Mouse (Mus musculus) heart, embryonic 13.5 days (tissue): ENCODE data around the gene Lhfp. TPM values are rescaled to one million over a fixed set of nuclear protein-coding genes. Genes with fewer than 3 reads are reported as not detected.
A peak's percentile ranks its signal among the peaks of the same experiment; 100 is the strongest.
"Not testable (repeated sequence)": the region's sequence is repeated elsewhere in the genome, so short reads cannot be mapped to it uniquely, and the experiment has no call there.

ENCODE experiments used
- ATAC-seq: fragments of 200-750 bp; cut with Nextera tagmentation; 2 replicates; pipeline ENCODE4 v1.8.0; 2017; ENCODE audit warnings: moderate TSS enrichment; ENCODE audit not compliant: insufficient number of reproducible peaks, low FRiP score, low TSS enrichment; ENCODE audit errors: extremely low read depth
- H3K27ac ChIP-seq: fragments of 300-500 bp; sonication (generic); replicated peaks from 2 replicates; pipeline ENCODE4 v1.5.1; 2015; ENCODE audit warnings: moderate library complexity, mild to moderate bottlenecking, inconsistent platforms
- H3K27me3 ChIP-seq: fragments of 300-500 bp; sonication (generic); replicated peaks from 2 replicates; pipeline ENCODE4 v1.6.1; 2015; ENCODE audit warnings: mild to moderate bottlenecking, inconsistent platforms
- H3K36me3 ChIP-seq: fragments of 300-500 bp; sonication (generic); 2 replicates; pipeline ENCODE4 v1.6.1; 2015; ENCODE audit warnings: mild to moderate bottlenecking, inconsistent platforms
- H3K4me1 ChIP-seq: fragments of 300-500 bp; sonication (generic); 2 replicates; pipeline ENCODE4 v1.6.1; 2015; ENCODE audit warnings: inconsistent platforms
- H3K4me2 ChIP-seq: fragments of 300-500 bp; sonication (generic); 2 replicates; pipeline ENCODE4 v1.6.1; 2015; ENCODE audit warnings: inconsistent platforms, mild to moderate bottlenecking, moderate library complexity
- H3K4me3 ChIP-seq: fragments of 300-500 bp; sonication (generic); 2 replicates; pipeline ENCODE4 v1.5.1; 2015; ENCODE audit warnings: moderate library complexity, mild to moderate bottlenecking, inconsistent platforms
- H3K9ac ChIP-seq: fragments of 300-500 bp; sonication (generic); 2 replicates; pipeline ENCODE4 v1.6.1; 2015; ENCODE audit warnings: inconsistent platforms, mild to moderate bottlenecking, moderate library complexity
- H3K9me3 ChIP-seq: fragments of 300-500 bp; sonication (generic); 2 replicates; pipeline ENCODE4 v1.6.1; 2016; ENCODE audit warnings: inconsistent platforms
- WGBS: fragments of 180-500 bp; shearing (Covaris S2); methylation state at CpG from one replicate; pipeline ENCODE4 v1.1.7; 2015; ENCODE audit warnings: mixed read lengths; 5-methylcytosine and 5-hydroxymethylcytosine counted together
- polyA plus RNA-seq: library from polyadenylated mRNA; unstranded; fragments of >200 nt; fragmentation: Nextera tagmentation; extraction: Ambion mirVana; gene quantifications from 2 replicates; pipeline ENCODE4 v1.2.1, GENCODE M21; 2015

Gene Lhfp
- polyA plus RNA-seq, 1 experiment from 2014 or later: 82.7 TPM

DNA sequence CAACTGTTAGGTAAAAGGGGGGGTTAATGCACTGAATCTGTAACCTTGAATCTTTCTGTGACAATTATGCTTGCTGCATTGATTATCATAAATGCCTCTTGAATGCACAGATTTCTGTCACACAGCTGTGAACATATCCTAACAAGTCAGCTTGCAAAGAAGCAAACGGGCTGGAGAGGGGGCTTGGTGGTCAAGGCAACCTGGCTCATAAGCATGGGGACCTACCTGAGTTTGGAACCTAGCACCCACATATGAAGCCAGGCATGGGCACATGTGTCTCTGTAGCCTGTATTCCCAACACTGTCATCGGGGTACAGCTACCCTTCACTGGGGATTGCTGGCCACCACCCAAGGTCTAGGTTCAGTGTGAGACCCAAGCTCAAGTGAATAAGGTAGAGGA is 48.6 kb downstream of the Lhfp start:
- H3K9me3 ChIP-seq: no peaks in the 10 kb centered on the region
- no peaks in the 10 kb centered on the region for H3K27me3 ChIP-seq
- H3K36me3 ChIP-seq: peaks cover 12% of the 10 kb centered on the region
- no peak overlapping the region for H3K9ac ChIP-seq
- no peak for ATAC-seq
- no peak overlapping the region for H3K4me3 ChIP-seq
- WGBS: 90% methylated on average over 2 of the region's 2 CpGs
- H3K4me1 ChIP-seq: peaks cover 74% of the 10 kb centered on the region
- no peak overlapping the region for H3K4me2 ChIP-seq
- H3K27ac ChIP-seq: no peak overlapping the region

DNA sequence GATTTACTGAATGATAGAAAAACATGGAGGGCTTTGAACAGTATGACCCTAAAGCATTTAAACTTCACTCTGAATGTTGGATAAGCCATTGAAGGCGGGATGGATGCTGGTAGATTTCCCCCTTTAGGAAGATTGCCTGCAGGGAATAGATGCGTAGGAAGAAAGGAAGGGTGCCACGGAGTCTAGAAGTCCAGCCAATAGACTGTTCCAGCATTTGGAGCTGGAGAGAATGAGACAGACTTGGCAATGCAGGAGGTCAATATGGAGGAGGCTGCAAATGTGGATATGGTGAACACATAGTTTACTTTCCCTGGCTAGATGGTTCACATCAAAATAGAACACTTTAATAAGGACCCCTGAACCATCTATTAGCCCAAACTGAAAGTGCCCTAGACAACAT is 58.9 kb downstream of the Lhfp start:
- Histone ChIP-seq H3K27me3 (no peaks in the 10 kb centered on the region), H3K4me1 (peaks cover 81% of the 10 kb centered on the region), H3K4me2 (no peak overlapping the region), H3K9ac (no peak overlapping the region), H3K9me3 (no peaks in the 10 kb centered on the region), H3K36me3 (peaks cover under 1% of the 10 kb centered on the region; the same call in 1 of the 2 replicates), H3K27ac (no peak overlapping the region), H3K4me3 (no peak overlapping the region)
- no peak for ATAC-seq
- WGBS: 83% methylated on average over 3 of the region's 3 CpGs

GRCm38 (mm10) chr3:53100803-53101202 is 59.5 kb downstream of the Lhfp start:
- no peaks in the 10 kb centered on the region for H3K36me3 ChIP-seq
- no peak overlapping the region for H3K4me2 ChIP-seq
- H3K4me1 ChIP-seq: peaks cover 83% of the 10 kb centered on the region
- H3K9ac ChIP-seq: no peak overlapping the region
- H3K27ac ChIP-seq: no peak overlapping the region
- no peaks in the 10 kb centered on the region for H3K27me3 ChIP-seq
- no peaks in the 10 kb centered on the region for H3K9me3 ChIP-seq
- no peak for ATAC-seq
- 66% methylated on average over 6 of the region's 6 CpGs for WGBS
- H3K4me3 ChIP-seq: no peak overlapping the region

GRCm38 (mm10) chr3:53101711-53102110 is 60.4 kb downstream of the Lhfp start:
- no peaks in the 10 kb centered on the region for H3K27me3 ChIP-seq
- H3K4me3 ChIP-seq: no peak overlapping the region
- ATAC-seq: no peak
- H3K36me3 ChIP-seq: no peaks in the 10 kb centered on the region
- H3K27ac ChIP-seq: peak overlapping the region; percentile 43; the same call in 1 of the 2 replicates
- WGBS: 57% methylated on average over 6 of the region's 6 CpGs
- no peaks in the 10 kb centered on the region for H3K9me3 ChIP-seq
- H3K4me2 ChIP-seq: no peak overlapping the region
- no peak overlapping the region for H3K9ac ChIP-seq
- H3K4me1 ChIP-seq: peaks cover 84% of the 10 kb centered on the region

GRCm38 (mm10) chr3:53102131-53102756 is 60.9 kb downstream of the Lhfp start:
- no peaks in the 10 kb centered on the region for H3K27me3 ChIP-seq
- 25% methylated on average over 5 of the region's 5 CpGs for WGBS
- peak overlapping the region; percentile 47; the same call in 1 of the 2 replicates for H3K9ac ChIP-seq
- no peaks in the 10 kb centered on the region for H3K9me3 ChIP-seq
- H3K4me3 ChIP-seq: no peak overlapping the region
- H3K27ac ChIP-seq: peak overlapping the region; percentile 43; the same call in 1 of the 2 replicates
- peak overlapping the region; percentile 22 for H3K4me2 ChIP-seq
- no peak for ATAC-seq
- H3K4me1 ChIP-seq: peaks cover 80% of the 10 kb centered on the region
- H3K36me3 ChIP-seq: no peaks in the 10 kb centered on the region

DNA sequence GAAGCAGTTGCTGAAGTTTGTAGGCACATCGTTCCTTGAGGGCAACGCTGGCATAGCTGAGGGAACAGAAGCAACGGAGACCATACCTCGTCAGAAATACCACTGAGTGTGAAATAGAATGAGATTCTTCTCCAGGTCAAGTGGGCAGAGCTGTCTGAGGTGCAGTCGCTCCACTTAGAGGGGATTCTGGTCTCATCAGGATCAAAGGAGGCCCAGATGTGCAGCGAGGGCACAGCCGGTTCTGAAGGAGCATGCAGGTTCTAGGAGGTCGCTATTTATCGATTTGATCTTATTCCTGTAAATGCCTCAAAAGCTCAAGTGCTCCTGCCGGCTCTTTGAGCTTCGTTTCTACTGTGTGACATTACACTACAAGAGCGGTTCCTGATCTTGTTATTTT is 61.4 kb downstream of the Lhfp start:
- Histone ChIP-seq H3K4me2 (peak overlapping the region; percentile 22), H3K4me3 (no peak overlapping the region), H3K4me1 (peaks cover 75% of the 10 kb centered on the region), H3K27ac (peak overlapping the region; percentile 43; the same call in 1 of the 2 replicates), H3K36me3 (no peaks in the 10 kb centered on the region), H3K9ac (peak overlapping the region; percentile 47; the same call in 1 of the 2 replicates), H3K27me3 (no peaks in the 10 kb centered on the region), H3K9me3 (no peaks in the 10 kb centered on the region)
- no peak for ATAC-seq
- WGBS: 33% methylated on average over 12 of the region's 12 CpGs

- H3K27me3 ChIP-seq: no peaks in the 10 kb centered on the region
- H3K4me2 ChIP-seq: no peak overlapping the region
- no peak overlapping the region for H3K9ac ChIP-seq
- H3K27ac ChIP-seq: no peak overlapping the region
- peaks cover 54% of the 10 kb centered on the region for H3K4me1 ChIP-seq
- H3K9me3 ChIP-seq: peaks cover 7% of the 10 kb centered on the region
- H3K36me3 ChIP-seq: peaks cover 10% of the 10 kb centered on the region
- 56% methylated on average over 11 of the region's 11 CpGs for WGBS
- H3K4me3 ChIP-seq: no peak overlapping the region
- no peak for ATAC-seq
These were observed 67.5 kb downstream of the Lhfp start for GRCm38 (mm10) chr3:53108594-53109373.

GRCm38 (mm10) chr3:53109879-53110278 is 68.6 kb downstream of the Lhfp start:
- WGBS: 19% methylated on average over 3 of the region's 3 CpGs
- no peak overlapping the region for H3K4me2 ChIP-seq
- peaks cover 44% of the 10 kb centered on the region for H3K4me1 ChIP-seq
- no peaks in the 10 kb centered on the region for H3K27me3 ChIP-seq
- no peak for ATAC-seq
- H3K4me3 ChIP-seq: no peak overlapping the region
- peaks cover 7% of the 10 kb centered on the region for H3K9me3 ChIP-seq
- no peak overlapping the region for H3K9ac ChIP-seq
- peak overlapping the region; percentile 30 for H3K27ac ChIP-seq
- H3K36me3 ChIP-seq: peaks cover 10% of the 10 kb centered on the region

DNA sequence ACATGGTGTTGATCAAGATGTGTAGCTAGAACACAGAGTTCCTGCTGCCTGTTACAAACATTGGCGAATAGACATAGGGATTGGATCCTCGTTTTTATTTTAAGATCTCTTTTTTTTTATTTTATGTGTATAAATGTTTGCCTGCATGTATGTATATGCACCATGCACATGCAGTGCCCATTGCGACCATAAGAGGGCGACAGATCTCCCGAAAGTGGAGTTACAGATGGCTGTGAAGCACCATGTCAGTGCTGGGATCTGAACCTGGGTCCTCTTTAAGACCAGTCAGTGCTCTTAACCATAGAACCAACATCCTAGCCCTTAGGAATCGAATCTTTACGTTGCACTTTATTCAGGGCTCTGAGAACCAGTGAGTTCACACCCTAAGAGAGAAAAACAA is 70.7 kb downstream of the Lhfp start:
- WGBS: 83% methylated on average over 7 of the region's 7 CpGs
- Histone ChIP-seq H3K27ac (no peak overlapping the region), H3K9ac (no peak overlapping the region), H3K4me1 (peaks cover 25% of the 10 kb centered on the region), H3K4me3 (no peak overlapping the region), H3K9me3 (peaks cover 7% of the 10 kb centered on the region), H3K27me3 (no peaks in the 10 kb centered on the region), H3K36me3 (peaks cover 10% of the 10 kb centered on the region), H3K4me2 (no peak overlapping the region)
- no peak for ATAC-seq

- not testable (repeated sequence) for H3K4me2 ChIP-seq, H3K4me3 ChIP-seq, H3K4me1 ChIP-seq, ATAC-seq, H3K27ac ChIP-seq, H3K36me3 ChIP-seq, H3K9ac ChIP-seq, H3K27me3 ChIP-seq, H3K9me3 ChIP-seq
- WGBS: 48% methylated on average over 5 of the region's 9 CpGs
These were observed 77.4 kb downstream of the Lhfp start for GRCm38 (mm10) chr3:53118755-53119154.

- WGBS: 74% methylated on average over 6 of the region's 6 CpGs
- H3K36me3 ChIP-seq: no peaks in the 10 kb centered on the region
- no peaks in the 10 kb centered on the region for H3K27me3 ChIP-seq
- no peak overlapping the region for H3K27ac ChIP-seq
- H3K4me2 ChIP-seq: no peak overlapping the region
- no peak for ATAC-seq
- no peak overlapping the region for H3K9ac ChIP-seq
- peaks cover 3% of the 10 kb centered on the region; the same call in 1 of the 2 replicates for H3K4me1 ChIP-seq
- no peaks in the 10 kb centered on the region for H3K9me3 ChIP-seq
- no peak overlapping the region for H3K4me3 ChIP-seq
These were observed 78.7 kb downstream of the Lhfp start for GRCm38 (mm10) chr3:53119978-53120377.
